Mouse (Mus musculus) embryonic fibroblast, embryonic 13.5 days (primary cell): ENCODE measurements around the gene Pygo1.

Experiments used
- CTCF ChIP-seq: IDR thresholded peaks from 2 replicates; pipeline ENCODE4 v1.5.1; 2011; ENCODE audit warnings: mild to moderate bottlenecking, control low read depth, low read length, moderate library complexity, borderline replicate concordance; ENCODE audit not compliant: insufficient read depth
- POLR2A ChIP-seq: IDR thresholded peaks from 2 replicates; pipeline ENCODE4 v1.6.1; 2011; ENCODE audit warnings: low read depth, mild to moderate bottlenecking, control low read depth, low read length, moderate library complexity

- TF ChIP-seq CTCF (no peak), POLR2A (no peak)
These were observed 47.5 kb downstream of the Pygo1 start for GRCm38 (mm10) chr9:72972984-72973383.
